8 mouse cellular contexts compared by ENCODE assay signal in genomic region chr3:54807061-54807661, GRCm38 (mm10). TPM values are rescaled to one million over a fixed set of nuclear protein-coding genes. Genes with fewer than 3 reads are reported as not detected.
DNase-seq lines count a peak whose midpoint lies in the region; ATAC-seq lines count a peak whose summit lies in the region.

No protein-coding gene starts in this region.

- peak overlapping the region; percentile 82 for H3K9ac ChIP-seq in forebrain, embryonic 13.5 days
- H3K9ac ChIP-seq in intestine, embryonic 16.5 days (ENCODE audit: low read depth, low read length): peak overlapping the region; percentile 96

- DNase-seq in cerebellum, postnatal 14 days: peak; percentile 76 to 77
- DNase-seq in cerebellum, adult 8-10 months: no peak
- DNase-seq in ovary, postnatal 14 days (ENCODE audit: low spot score): peak; percentile 33
- no peak for DNase-seq in ovary, postnatal 36 days (ENCODE audit: low spot score)
- DNase-seq in thymus, postnatal 10 days (ENCODE audit: low spot score in 2 of 2): peak; percentile 26 to 45

- no peaks in the 10 kb centered on the region for H3K27me3 ChIP-seq in forebrain, embryonic 13.5 days
- no peaks in the 10 kb centered on the region for H3K27me3 ChIP-seq in intestine, embryonic 16.5 days (replicated peaks; ENCODE audit: control insufficient read depth, insufficient read depth, low read length)

- peaks cover 20% of the 10 kb centered on the region for H3K36me3 ChIP-seq in forebrain, embryonic 13.5 days (ENCODE audit: poor library complexity, severe bottlenecking)
- H3K36me3 ChIP-seq in intestine, embryonic 16.5 days (ENCODE audit: control insufficient read depth, insufficient read depth, low read length): no peaks in the 10 kb centered on the region

- WGBS in forebrain, embryonic 13.5 days: under 1% methylated on average over 56 of the region's 56 CpGs
- under 1% methylated on average over 56 of the region's 56 CpGs for WGBS in intestine, embryonic 16.5 days

- ATAC-seq in forebrain, embryonic 13.5 days: no peak; the same call in none of the 2 replicates
- peak; percentile 80 for ATAC-seq in intestine, embryonic 16.5 days
- peak; percentile 14 for ATAC-seq in megakaryocyte progenitor cell, adult 5-6 weeks (replicated peaks; ENCODE audit: poor library complexity)

- peak overlapping the region; percentile 96 for H3K4me2 ChIP-seq in forebrain, embryonic 13.5 days
- H3K4me2 ChIP-seq in intestine, embryonic 16.5 days (ENCODE audit: low read depth, low read length): peak overlapping the region; percentile 88

- no peaks in the 10 kb centered on the region for H3K9me3 ChIP-seq in forebrain, embryonic 13.5 days (replicated peaks)
- no peaks in the 10 kb centered on the region for H3K9me3 ChIP-seq in intestine, embryonic 16.5 days (ENCODE audit: control insufficient read depth, low read length)

- peaks cover 24% of the 10 kb centered on the region for H3K4me1 ChIP-seq in forebrain, embryonic 13.5 days
- H3K4me1 ChIP-seq in intestine, embryonic 16.5 days (ENCODE audit: control insufficient read depth, insufficient read depth, low read length): peaks cover 13% of the 10 kb centered on the region

- H3K4me3 ChIP-seq in forebrain, embryonic 13.5 days: peak overlapping the region; percentile 69
- H3K4me3 ChIP-seq in intestine, embryonic 16.5 days (ENCODE audit: low read length): peak overlapping the region; percentile 89

- peak overlapping the region; percentile 94 for H3K27ac ChIP-seq in forebrain, embryonic 13.5 days
- H3K27ac ChIP-seq in intestine, embryonic 16.5 days (ENCODE audit: low read length): peak overlapping the region; percentile 93

RNA-seq across cellular contexts. Expression of gene Rfxap, which starts 0.4 kb away (rescaled TPM):
- polyA plus RNA-seq in forebrain, embryonic 13.5 days (2015; fragmentation: Nextera tagmentation; extraction: Ambion mirVana): 29.5 and 35.8 TPM in 2 replicates
- polyA plus RNA-seq in intestine, embryonic 16.5 days (2015; fragmentation: Nextera tagmentation; extraction: Ambion mirVana): 22.8 and 24.4 TPM in 2 replicates
- total RNA-seq in megakaryocyte progenitor cell, adult 5-6 weeks (2015): 39.8 and 44.5 TPM in 2 replicates
- 50.5 and 51.6 TPM in 2 replicates for total RNA-seq in megakaryocyte progenitor cell, adult 5-6 weeks (2017)

RNA-seq across cellular contexts. Expression of gene Smad9, which starts 51.8 kb away (rescaled TPM):
- polyA plus RNA-seq in forebrain, embryonic 13.5 days (2015; fragmentation: Nextera tagmentation; extraction: Ambion mirVana): 0.05 and 0.15 TPM in 2 replicates
- 1.0 and 1.4 TPM in 2 replicates for polyA plus RNA-seq in intestine, embryonic 16.5 days (2015; fragmentation: Nextera tagmentation; extraction: Ambion mirVana)
- total RNA-seq in megakaryocyte progenitor cell, adult 5-6 weeks (2015): not detected in 2 replicates
- total RNA-seq in megakaryocyte progenitor cell, adult 5-6 weeks (2017): not detected in 2 replicates

Comparison
In these comparisons a context has a peak if more than half of its experiments do, and no peak if none do; other contexts are left out.
1. DNase-seq: peak in cerebellum, postnatal 14 days (2 of 2), ovary, postnatal 14 days (single experiment) and thymus, postnatal 10 days (2 of 2); none in cerebellum, adult 8-10 months (single experiment) and ovary, postnatal 36 days (single experiment).